Mouse (Mus musculus): ENCODE measurements around the gene Bglap3.
A peak's percentile ranks its signal among the peaks of the same experiment; 100 is the strongest.
"Not testable (repeated sequence)": the region's sequence is repeated elsewhere in the genome, so short reads cannot be mapped to it uniquely, and the experiment has no call there.

Gene Bglap3

GRCm38 (mm10) chr3:88376644-88377043 is 4.1 kb upstream of the Bglap3 start:
- DNase-seq: not testable (repeated sequence)

GRCm38 (mm10) chr3:88375750-88376626 is 3.4 kb upstream of the Bglap3 start:
- peak; percentile 39 to 58 for DNase-seq

DNA sequence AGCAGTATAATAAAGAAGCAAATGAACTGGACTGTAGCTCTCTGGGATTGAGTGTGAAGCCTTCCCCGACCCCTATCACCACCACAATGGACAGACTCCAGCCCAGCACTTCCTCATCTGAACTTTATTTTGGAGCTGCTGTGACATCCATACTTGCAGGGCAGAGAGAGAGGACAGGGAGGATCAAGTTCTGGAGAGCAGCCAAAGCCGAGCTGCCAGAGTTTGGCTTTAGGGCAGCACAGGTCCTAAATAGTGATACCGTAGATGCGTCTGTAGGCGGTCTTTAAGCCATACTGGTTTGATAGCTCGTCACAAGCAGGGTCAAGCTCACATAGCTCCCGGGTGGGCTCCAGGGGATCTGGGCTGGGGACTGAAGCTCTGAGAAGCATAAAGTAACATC is 4.0 kb downstream of the Bglap3 start:
- not testable (repeated sequence) for DNase-seq

DNA sequence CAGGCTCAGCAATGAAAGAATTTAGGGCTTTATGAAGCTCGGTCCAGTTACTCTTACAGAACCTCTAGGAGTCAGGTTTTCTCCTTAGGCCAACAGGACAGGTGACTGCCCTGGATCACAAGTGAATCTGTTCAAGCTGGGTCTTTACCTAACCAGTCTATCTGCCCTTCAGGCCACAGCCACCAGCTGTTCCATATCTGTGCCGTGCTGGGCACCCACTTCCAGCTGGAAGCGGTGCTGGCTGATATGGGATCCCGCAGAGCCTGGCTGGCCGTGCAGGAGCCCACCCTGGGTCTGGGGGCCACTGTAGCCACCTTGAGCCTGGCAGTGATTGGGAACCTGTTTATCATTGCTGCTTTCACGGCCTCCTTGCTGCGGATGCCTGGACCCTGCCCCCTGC is 5.0 kb downstream of the Bglap3 start:
- DNase-seq: not testable (repeated sequence)

- DNase-seq: peak; percentile 74 to 77
Observed at GRCm38 (mm10) chr3:88366830-88367428, 5.6 kb downstream of the Bglap3 start.

GRCm38 (mm10) chr3:88365705-88366361 is 6.7 kb downstream of the Bglap3 start:
- no peak for DNase-seq

DNA sequence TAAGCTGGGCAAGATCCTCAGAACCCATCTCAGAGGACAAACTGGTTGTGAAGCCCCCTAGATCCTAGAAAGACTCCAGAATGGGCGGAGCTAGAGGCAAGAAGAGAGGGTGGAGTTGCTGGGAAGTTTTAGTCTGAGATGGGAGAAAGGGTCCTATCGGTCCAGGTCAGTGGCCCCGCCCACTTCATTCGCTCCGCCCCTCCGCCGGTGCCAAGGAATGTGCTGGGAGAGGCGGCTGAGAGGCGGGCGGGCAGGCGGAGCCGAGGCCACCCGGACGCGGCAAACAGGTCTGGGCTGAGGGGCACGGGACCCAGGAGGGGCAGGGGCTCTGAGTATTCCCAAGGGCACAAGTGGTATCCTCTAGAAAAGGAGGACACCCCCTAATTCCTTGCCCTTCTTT is 8.2 kb downstream of the Bglap3 start, which contains the start of gene Paqr6:
Paqr6 (plus strand) TSS at position 248 of the 400 bp plus-strand sequence.
- DNase-seq: no peak

- no peak for DNase-seq
Observed at GRCm38 (mm10) chr3:88363700-88364099, 8.8 kb downstream of the Bglap3 start.

GRCm38 (mm10) chr3:88361612-88362313 is 10.8 kb downstream of the Bglap3 start:
- DNase-seq: no peak

- DNase-seq: no peak
Observed at GRCm38 (mm10) chr3:88361096-88361495, 11.4 kb downstream of the Bglap3 start.

DNA sequence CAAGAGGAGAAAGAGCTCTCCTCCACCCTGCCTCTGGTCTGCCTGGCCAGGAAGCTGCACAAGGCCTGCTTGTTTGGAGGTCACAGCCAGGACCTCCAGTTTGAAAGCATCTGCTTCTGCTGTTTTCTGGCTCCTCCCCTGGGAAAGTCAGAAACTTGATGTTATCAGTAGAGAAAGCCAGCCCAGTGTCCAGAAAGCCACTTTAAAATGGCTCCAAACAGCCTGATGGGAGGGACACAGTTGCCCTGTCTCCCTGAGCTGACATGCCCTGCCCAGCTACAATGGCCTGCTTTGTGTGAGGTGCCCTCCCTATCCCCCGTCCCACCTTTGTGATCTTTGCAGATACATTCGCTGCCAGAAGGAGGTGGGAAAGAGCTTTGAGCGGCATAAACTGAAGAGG is 12.6 kb downstream of the Bglap3 start:
- DNase-seq: no peak

- no peak for DNase-seq
Observed at GRCm38 (mm10) chr3:88359584-88359983, 13.0 kb downstream of the Bglap3 start.

DNA sequence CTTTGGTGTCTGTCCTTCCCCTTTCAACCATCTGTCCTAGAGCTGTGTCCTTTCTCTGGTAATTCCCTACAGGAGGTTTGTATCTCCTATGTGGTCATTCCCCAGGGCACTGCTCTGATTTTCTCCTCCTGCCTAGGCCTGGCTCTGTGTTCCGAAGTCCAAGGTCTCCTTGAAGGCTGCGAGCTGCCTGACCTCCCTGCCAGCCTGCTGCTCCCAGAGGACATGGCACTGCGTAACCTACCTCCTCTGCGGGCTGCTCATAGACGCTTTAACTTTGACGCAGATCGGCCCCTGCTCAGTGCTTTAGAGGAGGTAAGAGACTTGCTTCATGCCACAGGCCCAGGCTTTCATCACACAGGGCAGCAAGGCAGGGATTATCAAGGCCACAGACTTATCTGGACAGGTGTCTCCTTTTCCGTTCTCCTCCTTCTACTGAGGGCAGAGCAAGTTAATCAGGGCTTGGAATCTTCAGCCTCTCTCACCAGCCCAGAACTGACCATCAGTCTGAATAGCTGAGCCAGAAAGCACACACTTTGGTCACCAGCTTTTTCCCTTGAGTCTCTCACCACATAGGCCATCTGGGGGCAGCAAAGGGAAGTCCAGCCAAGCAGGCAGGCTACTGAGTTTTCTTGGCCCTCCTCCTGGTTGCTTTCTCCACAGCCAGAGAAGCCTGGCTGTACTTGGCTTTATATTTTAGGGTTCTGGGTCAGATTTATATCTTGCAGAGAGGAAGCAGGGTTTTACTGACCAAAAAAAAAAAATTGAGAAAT is 18.0 kb downstream of the Bglap3 start:
- no peak for DNase-seq

GRCm38 (mm10) chr3:88352907-88353306 is 19.6 kb downstream of the Bglap3 start:
- no peak for DNase-seq

DNA sequence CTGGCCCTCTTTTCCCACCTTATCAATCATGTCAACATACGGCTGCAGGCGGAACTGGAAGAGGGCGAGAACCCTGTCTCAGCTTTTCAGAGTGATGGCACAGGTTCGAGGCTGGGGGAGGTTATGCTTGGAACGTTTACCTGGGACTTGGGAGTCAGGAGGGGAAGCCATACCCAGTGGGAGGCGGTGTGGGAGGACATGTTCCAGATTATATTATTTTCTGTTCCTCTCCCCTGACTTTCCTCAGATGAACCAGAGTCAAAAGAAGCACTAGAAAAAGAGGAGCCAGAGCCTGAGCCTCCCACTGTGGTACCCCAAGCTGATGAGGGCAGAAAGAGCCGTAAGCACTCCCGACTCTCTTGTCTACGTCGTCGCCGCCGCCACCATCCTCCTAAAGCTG is 21.8 kb downstream of the Bglap3 start:
- DNase-seq: no peak

DNA sequence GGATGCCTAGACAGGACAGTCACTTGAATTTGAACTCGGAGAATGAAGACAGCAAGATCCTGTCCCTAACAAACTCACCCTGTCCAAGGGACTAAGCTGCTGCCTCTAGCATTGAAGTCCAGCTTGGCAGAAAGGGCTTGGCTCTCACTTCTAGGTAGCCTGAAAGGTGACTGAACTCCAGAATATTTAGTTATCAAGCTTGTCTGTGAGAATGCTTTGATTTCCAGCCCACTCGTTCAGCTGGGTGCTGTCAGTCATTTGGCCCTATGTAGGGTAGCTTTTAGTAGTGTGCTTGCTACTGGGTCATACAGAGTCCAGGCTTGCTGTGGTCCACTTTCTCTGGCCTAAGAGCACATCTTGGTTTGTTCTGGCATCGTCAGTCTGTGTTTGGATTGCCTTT is 33.5 kb downstream of the Bglap3 start:
- DNase-seq: no peak

DNA sequence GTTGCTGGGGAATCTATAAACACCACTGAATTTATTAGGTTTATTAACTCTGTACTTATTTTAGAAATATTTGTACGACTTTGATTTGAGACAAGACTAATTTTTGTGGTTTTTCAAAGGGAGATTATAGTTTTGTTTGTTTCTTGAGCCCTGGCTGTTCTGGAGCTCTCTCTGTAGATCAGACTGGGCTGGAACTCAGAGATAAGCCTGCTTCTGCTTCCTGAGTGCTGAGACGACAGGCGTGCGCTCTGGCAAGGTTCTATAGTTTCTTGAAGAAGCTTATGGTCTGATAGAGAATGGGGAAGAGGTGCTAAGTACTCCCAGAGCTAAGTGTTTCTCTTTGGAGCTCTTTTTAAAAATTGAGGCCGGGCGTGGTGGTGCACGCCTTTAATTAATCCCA is 34.2 kb downstream of the Bglap3 start:
- DNase-seq: no peak

DNA sequence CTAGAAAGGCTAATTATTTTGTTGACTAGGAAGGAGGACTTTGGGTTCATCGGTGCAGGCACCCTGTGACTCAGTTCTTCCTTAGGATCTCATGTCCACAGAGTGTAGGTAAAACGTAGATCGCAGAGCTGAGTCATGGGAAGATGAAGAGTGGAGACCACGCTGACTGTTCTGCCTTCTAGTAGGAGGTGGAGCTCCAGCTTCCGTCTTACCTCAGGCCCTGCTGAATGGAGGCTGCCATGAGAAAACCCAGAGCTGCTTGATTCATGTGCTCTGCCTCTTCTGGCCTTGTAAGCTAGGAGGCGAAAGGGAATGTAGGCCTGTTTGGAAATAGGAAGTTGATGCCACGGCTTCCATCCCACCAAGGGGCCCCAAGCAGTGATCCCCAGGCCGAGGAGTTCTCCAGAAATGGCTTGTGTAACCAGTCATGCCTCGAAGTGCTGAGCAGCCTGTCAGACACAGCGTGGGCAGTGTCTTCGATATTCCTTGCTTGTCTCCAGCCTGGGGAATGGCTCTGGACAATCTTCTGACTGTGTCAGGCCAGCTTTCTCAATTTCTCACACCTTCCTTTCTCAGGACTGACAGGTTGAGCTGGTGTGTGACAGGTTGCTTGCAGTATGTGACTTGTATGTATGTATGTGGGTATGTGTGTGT is 35.0 kb downstream of the Bglap3 start:
- no peak for DNase-seq

GRCm38 (mm10) chr3:88336058-88337013 is 36.2 kb downstream of the Bglap3 start, which contains the start of the genes Tmem79 and Smg5:
Tmem79 (minus strand) TSS chr3:88336148.
Smg5 (plus strand) TSS chr3:88336260.
- peak; percentile 93 to 94 for DNase-seq

GRCm38 (mm10) chr3:88335436-88336053 is 37.0 kb downstream of the Bglap3 start:
- DNase-seq: no peak

Data from thymus, adult 18-20 months (tissue).